Mouse (Mus musculus) kidney, adult 8-10 months (tissue): Measurements from ENCODE around the gene Tecpr2.

Source experiments
- DNase-seq, 2 experiments: peaks; one replicate each; pipeline ENCODE4 v3.0.0; 2022

Tecpr2 gene

GRCm38 (mm10) chr12:110978607-110979406, 89.7 kb downstream of the Tecpr2 start, which contains the start of gene Ankrd9:
Gene Ankrd9, minus strand, starts transcription at chr12:110979040.
- peak; percentile 99 for DNase-seq

- DNase-seq = no peak
Measured at GRCm38 (mm10) chr12:110979808-110980207, 90.7 kb downstream of the Tecpr2 start.

- no peak for DNase-seq
Measured at GRCm38 (mm10) chr12:110981736-110982135, 92.7 kb downstream of the Tecpr2 start.

GRCm38 (mm10) chr12:110983083-110983482, 94.0 kb downstream of the Tecpr2 start:
- no peak for DNase-seq

- DNase-seq = no peak
Measured at GRCm38 (mm10) chr12:110983714-110984113, 94.7 kb downstream of the Tecpr2 start.

- DNase-seq = no peak
Measured at GRCm38 (mm10) chr12:110984598-110984997, 95.5 kb downstream of the Tecpr2 start.

GRCm38 (mm10) chr12:110985141-110985540, 96.1 kb downstream of the Tecpr2 start:
- DNase-seq = no peak

GRCm38 (mm10) chr12:110986536-110987425, 97.7 kb downstream of the Tecpr2 start:
- no peak for DNase-seq

- DNase-seq = no peak
Measured at GRCm38 (mm10) chr12:110989409-110989808, 100.3 kb downstream of the Tecpr2 start.

- DNase-seq = no peak
Measured at GRCm38 (mm10) chr12:110990500-110990899, 101.4 kb downstream of the Tecpr2 start.

- peak; percentile 68 to 82 for DNase-seq
Measured at GRCm38 (mm10) chr12:110991361-110992127, 102.5 kb downstream of the Tecpr2 start.

GRCm38 (mm10) chr12:110992128-110992553, 103.1 kb downstream of the Tecpr2 start:
- DNase-seq = peak; percentile 86 to 95

GRCm38 (mm10) chr12:110992771-110993170, 103.7 kb downstream of the Tecpr2 start:
- peak; percentile 57 to 66 for DNase-seq

GRCm38 (mm10) chr12:110993226-110993625, 104.2 kb downstream of the Tecpr2 start:
- DNase-seq = no peak

GRCm38 (mm10) chr12:110994666-110995065, 105.6 kb downstream of the Tecpr2 start:
- DNase-seq = no peak

- DNase-seq = no peak
Measured at GRCm38 (mm10) chr12:110998092-110998491, 109.0 kb downstream of the Tecpr2 start.

GRCm38 (mm10) chr12:110999820-111000219, 110.8 kb downstream of the Tecpr2 start:
- DNase-seq = no peak

GRCm38 (mm10) chr12:111000956-111001355, 111.9 kb downstream of the Tecpr2 start:
- DNase-seq = no peak

GRCm38 (mm10) chr12:111004142-111004541, 115.1 kb downstream of the Tecpr2 start:
- no peak for DNase-seq

GRCm38 (mm10) chr12:111005803-111006202, 116.7 kb downstream of the Tecpr2 start:
- DNase-seq = no peak

- DNase-seq = no peak
Measured at GRCm38 (mm10) chr12:111006339-111006738, 117.3 kb downstream of the Tecpr2 start.
